Mouse (Mus musculus) cerebellum, postnatal 14 days (tissue): ENCODE data around the gene Gsn.

Experiments used
- DNase-seq, 2 experiments: peaks; one replicate each; pipeline ENCODE4 v3.0.0; 2021; ENCODE audit warnings: mixed read lengths in 2 of 2

Gsn gene

DNA sequence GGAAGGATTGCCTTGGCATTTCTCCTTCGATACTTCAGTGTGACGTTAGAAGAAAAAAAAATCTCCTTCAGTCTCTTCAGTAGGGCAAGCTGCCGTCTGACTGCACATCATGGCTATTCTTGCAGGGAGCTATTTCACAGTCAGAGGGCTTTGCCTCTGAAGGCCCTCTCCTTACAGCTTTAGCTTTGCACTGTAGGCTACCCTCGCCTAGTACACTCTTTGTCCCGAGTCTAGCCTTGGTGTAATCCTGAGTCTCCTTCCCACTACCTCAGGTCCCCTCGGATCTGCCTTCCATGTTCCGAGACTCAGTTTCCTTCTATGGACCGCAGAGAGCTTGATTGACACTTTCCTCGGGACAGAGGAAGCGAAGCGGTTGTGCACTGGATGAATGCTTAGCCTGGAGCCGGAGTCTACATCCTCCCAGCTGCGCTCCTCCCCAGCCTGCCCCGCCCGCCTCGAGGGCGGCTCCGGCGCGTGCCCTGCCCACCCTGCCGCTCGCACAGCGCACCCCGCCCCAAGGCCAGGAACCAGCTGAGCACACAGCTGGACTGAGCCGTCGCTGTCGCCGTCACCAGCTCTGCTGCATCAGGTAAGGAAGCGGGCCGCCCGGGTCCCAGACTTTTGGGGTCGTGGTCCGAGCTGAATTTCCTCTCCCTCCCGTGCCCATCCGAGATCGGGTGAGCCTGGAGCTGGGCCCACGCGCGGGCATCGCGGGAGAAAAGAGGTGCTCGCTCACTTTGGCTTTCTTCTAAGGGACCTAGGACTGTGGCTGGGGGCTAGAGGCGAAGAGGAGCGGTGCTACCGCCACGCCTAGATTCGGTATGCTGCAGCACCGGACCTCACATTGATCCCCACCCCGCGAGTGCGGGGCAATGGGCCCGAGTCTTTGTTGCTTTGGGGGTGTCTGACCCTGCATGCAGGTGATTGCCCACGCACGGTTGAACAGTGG is at the start of gene Gsn:
Gsn (plus strand) TSS at position 496 of the 949 bp plus-strand sequence.
- peak; percentile 30 to 42 for DNase-seq

DNA sequence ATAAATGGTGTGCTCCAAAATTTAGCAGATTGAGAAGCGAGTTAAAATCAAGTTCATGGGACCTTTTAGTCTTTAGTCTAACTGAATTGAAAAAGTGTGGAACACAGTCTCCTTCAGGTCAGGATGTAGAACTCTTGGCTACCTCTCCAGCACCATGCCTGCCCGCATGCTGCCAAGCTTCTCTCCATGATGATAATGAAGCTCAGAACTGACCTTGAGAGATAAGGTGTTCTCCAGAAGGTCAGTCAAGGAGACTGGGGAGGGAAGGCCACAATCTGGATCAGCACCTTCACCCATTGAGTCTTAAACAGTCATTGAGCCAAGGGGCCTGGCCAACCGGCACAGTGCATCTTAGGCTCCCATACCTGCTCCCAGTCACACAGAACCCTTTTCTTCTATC is 49.4 kb upstream of the Gsn start:
- DNase-seq: no peak

- no peak for DNase-seq
These were observed 48.1 kb upstream of the Gsn start for GRCm38 (mm10) chr2:35208054-35208453.

DNA sequence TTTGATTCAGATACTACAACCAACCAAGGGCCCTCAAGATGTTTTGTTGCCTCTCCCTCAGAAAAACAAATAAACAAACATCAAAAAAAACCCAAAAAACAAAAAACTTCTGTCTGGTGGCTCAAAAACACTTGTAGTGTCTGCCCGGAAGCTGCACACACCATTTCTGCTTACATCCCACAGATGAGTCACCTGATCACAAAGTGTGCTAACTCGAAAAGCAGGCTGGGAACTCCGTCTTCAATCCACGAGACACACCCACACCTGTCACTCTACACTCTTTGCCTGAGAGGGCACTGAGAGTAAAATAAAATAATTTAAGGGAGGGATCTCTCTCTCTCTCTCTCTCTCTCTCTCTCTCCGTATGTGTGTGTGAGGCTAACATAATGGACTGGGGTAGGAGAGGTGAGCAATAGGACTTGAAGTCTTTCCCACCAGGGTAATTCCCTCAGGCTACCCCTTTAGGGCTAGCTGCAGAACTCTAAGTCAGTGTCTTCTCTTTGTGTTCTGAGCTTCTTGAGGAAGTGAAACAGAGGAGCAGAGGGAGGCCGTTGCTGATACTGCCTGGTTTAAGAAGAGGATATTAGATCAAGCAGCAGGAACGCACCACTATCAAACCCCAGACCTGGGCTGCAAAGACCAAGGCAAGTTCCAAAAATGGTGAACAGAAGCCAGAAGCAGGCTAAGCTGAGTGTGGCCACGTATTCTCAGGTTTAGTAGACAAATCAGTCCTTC is 47.1 kb upstream of the Gsn start:
- no peak for DNase-seq

GRCm38 (mm10) chr2:35211681-35212080 is 44.5 kb upstream of the Gsn start:
- no peak for DNase-seq

GRCm38 (mm10) chr2:35213345-35213910 is 42.8 kb upstream of the Gsn start:
- no peak for DNase-seq

GRCm38 (mm10) chr2:35214881-35215358 is 41.3 kb upstream of the Gsn start:
- peak; percentile 89 to 90 for DNase-seq

DNA sequence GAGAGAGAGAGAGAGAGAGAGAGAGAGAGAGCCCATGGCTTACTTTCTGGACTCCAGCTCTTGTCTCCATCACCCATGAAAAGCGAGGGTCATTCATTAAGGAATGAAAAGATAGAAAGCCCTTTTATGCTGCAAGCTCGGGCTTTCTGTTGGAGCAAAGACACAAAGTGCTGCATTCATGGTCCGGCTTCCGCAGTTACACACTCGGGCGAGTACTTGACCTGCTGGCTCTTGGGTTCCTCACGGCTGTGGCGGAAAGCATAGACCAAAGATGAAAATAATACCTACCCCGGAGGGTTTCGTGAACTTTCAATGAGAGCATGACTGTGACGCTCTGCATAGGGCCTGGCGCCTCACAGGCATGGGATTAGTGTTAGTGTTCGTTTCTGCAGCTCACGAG is 40.8 kb upstream of the Gsn start:
- no peak for DNase-seq

DNA sequence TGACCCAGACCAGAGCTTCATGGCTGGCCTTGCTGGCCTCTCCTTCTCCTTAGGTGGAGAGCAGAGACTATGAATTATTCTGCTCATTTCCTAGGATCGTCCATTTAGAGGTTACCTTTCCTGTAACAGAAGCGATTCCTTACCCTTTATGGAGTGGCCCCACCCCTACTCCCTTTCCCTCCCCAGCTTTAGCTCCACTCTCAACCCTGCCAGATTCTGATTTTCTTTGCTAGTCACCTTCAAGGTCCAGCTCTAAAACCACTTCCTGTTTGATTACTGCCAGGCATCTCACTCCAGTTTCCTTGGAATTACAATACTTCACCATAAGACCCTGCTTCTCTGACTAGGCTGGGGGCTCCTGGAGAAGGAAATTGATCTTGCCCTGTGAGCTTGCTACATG is 39.5 kb upstream of the Gsn start:
- no peak for DNase-seq

DNA sequence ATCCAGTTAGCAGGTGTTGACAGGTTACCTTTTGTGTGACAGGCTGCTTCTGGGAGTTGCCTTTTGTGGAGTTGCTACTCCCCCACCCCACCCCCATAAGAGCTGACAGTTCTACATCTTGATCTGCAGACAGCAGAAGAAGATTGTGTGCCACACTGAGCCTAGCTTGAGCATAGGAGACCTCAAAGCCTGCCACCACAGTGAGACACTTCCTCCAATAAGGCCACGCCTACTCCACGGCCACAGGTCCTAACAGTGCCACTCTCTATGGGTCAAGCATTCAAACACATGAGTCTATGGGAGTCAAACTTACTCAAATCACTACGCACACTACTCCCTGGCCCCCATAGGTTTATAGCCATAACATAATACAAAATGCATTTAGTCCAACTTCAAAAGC is 37.4 kb upstream of the Gsn start:
- DNase-seq: no peak

DNA sequence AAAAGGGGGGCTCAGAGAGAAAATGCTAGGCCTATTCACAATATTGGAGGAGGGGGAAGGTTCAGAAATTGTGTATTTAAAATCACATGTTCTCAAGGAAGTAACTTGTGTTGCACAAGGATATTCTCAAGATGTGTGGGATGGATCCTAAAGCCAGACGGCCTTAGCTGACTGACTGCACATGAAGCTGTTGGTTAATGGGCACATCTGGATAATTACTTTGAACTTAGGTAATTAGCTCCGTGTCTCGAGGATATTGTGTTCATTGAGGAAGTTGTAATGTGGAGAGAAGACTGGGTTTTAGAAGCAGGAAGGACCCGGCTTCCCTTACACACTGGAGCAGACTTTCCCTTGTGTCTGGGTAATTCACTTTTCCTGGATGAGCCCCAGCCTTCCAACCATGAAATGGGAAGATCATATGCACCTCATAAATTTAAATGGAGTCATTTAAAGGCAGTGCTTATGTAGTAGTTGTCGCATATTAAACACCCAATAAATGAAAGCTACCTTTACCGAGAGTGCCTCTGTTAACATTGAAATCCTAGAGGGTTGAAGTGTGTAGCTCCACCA is 33.3 kb upstream of the Gsn start:
- no peak for DNase-seq

- DNase-seq: no peak
These were observed 31.9 kb upstream of the Gsn start for GRCm38 (mm10) chr2:35224285-35224684.

DNA sequence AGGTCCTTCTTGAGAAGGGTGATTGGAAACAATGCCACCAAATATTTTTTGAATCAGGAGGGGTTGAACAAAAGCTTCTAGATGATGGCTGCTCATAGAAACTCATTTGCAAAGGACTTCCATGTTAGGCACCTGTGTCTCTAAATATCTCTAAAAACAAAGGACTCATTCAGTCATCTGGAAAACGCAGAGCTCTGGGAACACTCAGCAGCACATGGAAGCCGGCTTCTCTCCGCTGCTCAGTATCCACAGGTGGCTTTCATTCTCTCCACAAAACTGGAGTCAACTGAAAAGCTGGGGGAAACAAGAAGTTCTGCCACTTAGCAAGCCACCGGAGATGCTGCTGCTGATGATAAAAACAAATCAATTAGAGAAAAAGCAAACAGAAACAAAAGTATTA is 28.0 kb upstream of the Gsn start:
- no peak for DNase-seq

DNA sequence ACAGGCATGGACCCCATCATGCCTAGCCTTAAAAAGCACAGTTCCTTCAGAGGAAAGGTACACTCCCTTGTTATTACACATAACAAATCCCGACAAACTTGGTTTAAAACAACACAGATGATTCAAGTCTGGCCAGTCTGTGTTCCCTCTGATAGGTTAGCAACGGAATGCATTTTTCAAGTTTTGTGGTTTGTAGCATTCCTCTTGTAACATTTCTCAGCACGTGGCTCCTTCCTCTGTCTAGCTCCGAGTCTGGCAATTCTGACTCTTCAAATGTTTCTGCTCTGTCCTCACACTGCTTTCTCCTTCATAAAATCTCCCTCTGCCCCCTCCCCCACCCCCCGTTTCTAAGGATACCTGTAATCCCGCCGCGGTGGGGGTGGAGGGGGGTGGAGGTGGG is 26.0 kb upstream of the Gsn start:
- DNase-seq: no peak

DNA sequence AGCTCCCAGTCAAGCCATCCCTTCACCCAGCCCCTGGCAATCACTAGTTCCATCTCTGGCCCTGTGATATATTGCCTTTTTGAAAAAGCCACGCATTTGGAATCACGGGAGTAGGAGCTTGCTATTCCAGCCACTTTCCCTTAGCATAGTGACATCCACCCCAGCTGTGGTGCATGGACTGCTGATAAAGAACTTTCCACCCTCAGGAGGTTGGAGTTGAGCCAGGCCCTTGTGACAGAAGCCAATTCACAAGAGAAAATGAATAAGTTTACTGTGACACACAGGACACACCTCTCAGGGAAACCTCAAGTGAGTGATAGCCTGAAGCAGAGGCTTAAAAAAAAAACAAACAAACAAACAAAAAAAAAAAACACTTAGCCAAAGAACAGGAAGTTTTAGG is 24.3 kb upstream of the Gsn start:
- peak in 1 of 2 experiments; percentile 19 for DNase-seq

DNA sequence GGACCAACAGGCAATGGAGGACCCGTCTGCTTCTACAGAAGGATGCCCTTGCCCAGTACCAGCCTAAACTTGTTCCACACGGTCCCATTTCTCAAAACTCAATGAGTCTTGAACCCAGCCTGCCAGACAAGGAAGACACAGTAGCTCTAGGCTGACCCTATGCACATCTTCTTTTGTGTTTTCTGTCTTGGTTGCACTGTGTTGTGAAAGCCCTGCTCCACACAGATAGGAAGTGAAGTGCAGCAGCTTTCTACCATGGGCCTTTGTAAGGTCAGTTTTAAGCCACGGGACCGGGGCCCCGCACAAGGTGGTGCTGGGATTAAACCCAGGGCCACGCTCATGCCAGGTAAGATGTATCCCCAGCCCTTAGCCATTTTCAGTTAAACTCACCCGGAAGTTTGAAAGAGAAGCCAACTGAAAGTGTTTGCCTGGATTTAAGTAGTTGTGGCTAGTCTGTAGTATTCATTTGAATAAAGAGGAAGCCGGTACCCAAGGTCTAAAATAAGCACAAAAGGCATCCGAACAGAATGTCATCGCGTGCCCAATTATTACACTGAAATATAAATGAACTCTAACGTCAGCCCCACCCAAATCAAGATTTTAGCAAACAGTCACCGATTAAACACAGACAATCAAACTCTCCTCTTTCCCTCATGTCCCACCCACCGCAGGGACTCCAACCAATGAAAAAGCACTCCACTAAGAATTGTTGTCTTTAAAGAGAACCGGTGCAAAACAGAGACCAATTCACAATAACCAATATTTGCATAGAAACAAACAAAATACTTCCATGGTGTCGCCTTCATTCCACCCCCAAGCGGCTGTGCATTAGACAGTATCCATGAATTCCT is 23.4 kb upstream of the Gsn start:
- DNase-seq: no peak

GRCm38 (mm10) chr2:35233898-35234297 is 22.3 kb upstream of the Gsn start:
- DNase-seq: no peak

- DNase-seq: no peak
These were observed 21.2 kb upstream of the Gsn start for GRCm38 (mm10) chr2:35235021-35235420.

DNA sequence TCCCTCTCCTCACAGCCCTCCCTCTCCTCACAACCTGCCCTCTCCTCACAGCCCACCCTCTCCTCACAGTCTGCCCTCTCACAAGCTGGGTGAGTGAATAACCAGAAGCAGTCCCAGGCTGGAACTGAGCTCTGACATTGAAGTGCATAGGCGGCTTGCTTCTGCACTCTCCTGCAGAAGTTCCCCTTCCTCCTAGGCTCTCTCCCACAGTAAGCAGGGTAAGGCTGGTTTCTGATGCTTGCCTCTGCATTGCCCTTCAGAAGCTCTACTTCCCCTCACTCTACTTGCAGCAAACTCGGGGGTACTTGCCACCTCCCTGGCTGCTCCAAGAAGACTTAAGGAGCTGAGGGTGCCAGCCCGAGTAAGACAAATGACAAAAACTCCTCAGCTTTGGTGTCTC is 11.9 kb upstream of the Gsn start:
- DNase-seq: no peak

GRCm38 (mm10) chr2:35247763-35248162 is 8.4 kb upstream of the Gsn start:
- no peak for DNase-seq

- no peak for DNase-seq
These were observed 3.4 kb upstream of the Gsn start for GRCm38 (mm10) chr2:35252733-35253132.

GRCm38 (mm10) chr2:35253751-35254150 is 2.4 kb upstream of the Gsn start:
- DNase-seq: no peak
